Mouse (Mus musculus) forebrain, embryonic 14.5 days (tissue): ENCODE results near the gene Atp5s. TPM values are rescaled to one million over a fixed set of nuclear protein-coding genes. Genes with fewer than 3 reads are reported as not detected.
A peak's percentile ranks its signal among the peaks of the same experiment; 100 is the strongest.

Experiments
- ATAC-seq: fragments of 200-750 bp; cut with Nextera tagmentation; 2 replicates; pipeline ENCODE4 v1.8.0; 2017; ENCODE audit warnings: mild to moderate bottlenecking, moderate library complexity
- DNase-seq: peaks from one replicate; pipeline ENCODE4 v3.0.0-alpha.2; 2015; ENCODE audit warnings: low spot score
- H3K27ac ChIP-seq: fragments of 300-500 bp; sonication (generic); 2 replicates; pipeline ENCODE4 v1.5.1; 2014; ENCODE audit warnings: low read depth, mild to moderate bottlenecking, control low read depth, low read length, moderate library complexity
- H3K27me3 ChIP-seq: fragments of 300-500 bp; sonication (generic); replicated peaks from 2 replicates; pipeline ENCODE4 v1.6.1; 2014; ENCODE audit warnings: low read length, control low read depth, mixed read lengths; ENCODE audit not compliant: control insufficient read depth, insufficient read depth
- H3K36me3 ChIP-seq: fragments of 300-500 bp; sonication (generic); 2 replicates; pipeline ENCODE4 v1.6.1; 2014; ENCODE audit warnings: low read length, control low read depth; ENCODE audit not compliant: control insufficient read depth, insufficient read depth
- H3K4me1 ChIP-seq: fragments of 300-500 bp; sonication (generic); 2 replicates; pipeline ENCODE4 v1.6.1; 2014; ENCODE audit warnings: antibody characterized with exemption, low read length, control low read depth; ENCODE audit not compliant: control insufficient read depth, insufficient read depth
- H3K4me2 ChIP-seq: fragments of 300-500 bp; sonication (generic); 2 replicates; pipeline ENCODE4 v1.6.1; 2014; ENCODE audit warnings: mild to moderate bottlenecking, control low read depth, low read length
- H3K4me3 ChIP-seq: fragments of 300-500 bp; sonication (generic); 2 replicates; pipeline ENCODE4 v1.5.1; 2014; ENCODE audit warnings: low read depth, low read length, control low read depth
- H3K9ac ChIP-seq: fragments of 300-500 bp; sonication (generic); 2 replicates; pipeline ENCODE4 v1.6.1; 2014; ENCODE audit warnings: mild to moderate bottlenecking, low read length, control low read depth, moderate library complexity
- H3K9me3 ChIP-seq: fragments of 300-500 bp; sonication (generic); replicated peaks from 2 replicates; pipeline ENCODE4 v1.6.1; 2016; ENCODE audit warnings: low read length, control low read depth, mixed read lengths; ENCODE audit not compliant: control insufficient read depth
- WGBS: fragments of 180-500 bp; shearing (Covaris S2); extraction: QIAGEN DNeasy Blood & Tissue Kit; methylation state at CpG from one replicate; pipeline ENCODE4 v1.1.7; 2014; 5-methylcytosine and 5-hydroxymethylcytosine counted together
- polyA plus RNA-seq: library from polyadenylated mRNA; unstranded; fragments of >200 nt; fragmentation: Nextera tagmentation; extraction: Ambion mirVana; gene quantifications from 2 replicates; pipeline ENCODE4 v1.2.1, GENCODE M21; 2014

Atp5s gene
- polyA plus RNA-seq, 1 experiment from 2014 or later, result 28.4 TPM

GRCm38 (mm10) chr12:69688368-69688767, 36.4 kb upstream of the Atp5s start:
- Histone ChIP-seq H3K27me3 (no peaks in the 10 kb centered on the region), H3K27ac (no peak overlapping the region), H3K36me3 (no peaks in the 10 kb centered on the region; the same call in 1 of the 2 replicates), H3K4me3 (no peak overlapping the region), H3K4me2 (no peak overlapping the region), H3K9ac (no peak overlapping the region), H3K9me3 (no peaks in the 10 kb centered on the region), H3K4me1 (no peaks in the 10 kb centered on the region)
- peak; percentile 41 for DNase-seq
- ATAC-seq, result no peak
- 45% methylated on average over 2 of the region's 2 CpGs for WGBS

DNA sequence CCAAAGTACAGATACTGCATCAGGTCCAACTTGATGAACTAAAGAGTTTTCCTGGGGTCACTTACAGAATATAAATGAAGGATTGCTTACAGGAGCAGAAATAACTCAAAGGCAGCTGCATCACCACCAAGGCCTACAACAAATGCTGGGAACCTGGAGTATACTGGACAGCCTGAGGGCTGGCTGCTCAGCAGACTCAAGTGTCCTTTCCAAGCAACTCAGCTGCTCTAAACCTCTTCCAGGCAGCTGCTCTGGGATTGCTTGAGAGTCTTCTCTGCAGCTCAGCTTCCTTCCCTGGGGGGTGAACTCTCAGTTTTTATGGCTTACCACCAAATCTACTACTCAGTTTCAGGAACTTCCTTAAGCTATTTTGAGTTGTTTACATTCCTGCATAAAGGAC, 35.7 kb upstream of the Atp5s start:
- Histone ChIP-seq H3K27me3 (no peaks in the 10 kb centered on the region), H3K9ac (no peak overlapping the region), H3K9me3 (no peaks in the 10 kb centered on the region), H3K36me3 (no peaks in the 10 kb centered on the region; the same call in 1 of the 2 replicates), H3K4me3 (no peak overlapping the region), H3K4me2 (no peak overlapping the region), H3K27ac (no peak overlapping the region), H3K4me1 (no peaks in the 10 kb centered on the region)
- ATAC-seq (no peak), DNase-seq (no peak)

DNA sequence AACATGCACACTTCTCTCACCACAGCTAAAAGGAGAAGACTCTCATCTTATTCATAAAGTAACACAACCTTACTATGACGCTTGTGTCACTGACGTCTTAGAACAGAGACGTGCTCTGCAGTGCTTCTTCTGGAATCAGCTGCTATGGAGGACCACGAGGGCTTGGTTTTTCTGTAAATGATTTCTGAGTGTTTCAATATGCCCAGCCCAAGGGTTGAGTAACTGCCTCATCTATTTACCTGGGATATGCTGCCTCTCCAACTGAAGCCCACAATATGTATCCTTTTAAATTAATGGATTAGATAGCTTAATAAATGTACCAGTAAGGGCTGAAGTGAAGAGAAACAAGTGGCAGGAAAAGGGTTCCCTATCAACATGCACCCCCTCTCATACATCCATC, 34.0 kb upstream of the Atp5s start:
- Histone ChIP-seq H3K9me3 (no peaks in the 10 kb centered on the region), H3K9ac (no peak overlapping the region), H3K36me3 (no peaks in the 10 kb centered on the region; the same call in 1 of the 2 replicates), H3K4me3 (no peak overlapping the region), H3K4me1 (no peaks in the 10 kb centered on the region), H3K27ac (no peak overlapping the region), H3K4me2 (no peak overlapping the region), H3K27me3 (no peaks in the 10 kb centered on the region)
- no peak for ATAC-seq
- no peak for DNase-seq
- WGBS, result 92% methylated on average over 4 of the region's 4 CpGs

DNA sequence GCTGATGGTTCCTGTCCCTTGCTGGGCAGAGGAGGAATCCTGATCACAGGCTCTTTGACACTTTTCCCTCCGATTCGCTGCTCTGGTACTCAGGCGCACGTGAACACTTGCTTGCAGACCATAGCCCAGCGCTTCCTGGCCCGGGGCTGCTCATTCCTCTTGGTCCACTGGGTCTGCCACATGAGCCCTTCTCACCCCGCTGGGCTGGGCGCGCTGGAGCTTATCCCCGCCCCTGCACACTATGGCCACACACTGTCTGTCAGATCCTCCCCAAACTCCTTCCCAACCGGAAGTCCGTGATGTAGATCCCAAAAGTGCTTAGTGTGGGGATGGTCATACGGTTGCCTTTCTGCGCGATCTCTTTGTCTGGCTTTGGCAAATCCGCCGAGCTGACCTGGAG, 31.3 kb upstream of the Atp5s start:
- 79% methylated on average over 17 of the region's 17 CpGs for WGBS
- DNase-seq (no peak), ATAC-seq (no peak)
- Histone ChIP-seq H3K9ac (no peak overlapping the region), H3K9me3 (no peaks in the 10 kb centered on the region), H3K27me3 (no peaks in the 10 kb centered on the region), H3K27ac (no peak overlapping the region), H3K36me3 (peaks cover under 1% of the 10 kb centered on the region; the same call in 1 of the 2 replicates), H3K4me3 (no peak overlapping the region), H3K4me2 (no peak overlapping the region), H3K4me1 (no peaks in the 10 kb centered on the region)

DNA sequence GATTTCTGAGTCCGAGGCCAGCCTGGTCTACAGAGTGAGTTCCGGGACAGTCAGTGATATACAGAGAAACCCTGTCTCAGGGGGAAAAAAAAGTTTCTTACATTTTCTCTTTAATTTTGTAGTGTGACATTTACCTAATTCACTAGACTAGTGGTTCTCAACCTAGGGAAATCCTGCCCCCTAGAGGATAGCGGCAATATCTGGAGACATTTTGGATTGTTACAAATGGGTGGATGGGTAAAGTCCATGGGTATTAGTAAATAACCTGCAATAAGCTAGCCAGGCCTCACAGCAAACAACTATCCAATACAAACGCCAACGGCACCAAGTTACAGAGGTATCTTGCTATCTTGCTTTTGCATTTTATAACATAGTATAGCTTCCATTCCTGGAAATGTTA, 28.0 kb upstream of the Atp5s start:
- DNase-seq (peak; percentile 75), ATAC-seq (no peak)
- WGBS, result 78% methylated on average over 5 of the region's 5 CpGs
- H3K9ac ChIP-seq, result no peak overlapping the region
- H3K4me1 ChIP-seq, result no peaks in the 10 kb centered on the region
- H3K4me2 ChIP-seq, result no peak overlapping the region
- H3K36me3 ChIP-seq, result peaks cover 5% of the 10 kb centered on the region; the same call in 1 of the 2 replicates
- H3K9me3 ChIP-seq, result no peaks in the 10 kb centered on the region
- no peak overlapping the region for H3K27ac ChIP-seq
- H3K27me3 ChIP-seq, result no peaks in the 10 kb centered on the region
- H3K4me3 ChIP-seq, result no peak overlapping the region

GRCm38 (mm10) chr12:69698352-69698751, 26.4 kb upstream of the Atp5s start:
- no peaks in the 10 kb centered on the region for H3K4me1 ChIP-seq
- no peak overlapping the region for H3K27ac ChIP-seq
- no peaks in the 10 kb centered on the region for H3K27me3 ChIP-seq
- H3K9ac ChIP-seq, result no peak overlapping the region
- no peak overlapping the region for H3K4me3 ChIP-seq
- H3K36me3 ChIP-seq, result 0 out of 2 replicates have a peak, but pooled peaks cover 5% of the 10 kb centered on the region
- no peak for DNase-seq
- ATAC-seq, result no peak
- no peak overlapping the region for H3K4me2 ChIP-seq
- H3K9me3 ChIP-seq, result no peaks in the 10 kb centered on the region
- 88% methylated on average over 6 of the region's 6 CpGs for WGBS

DNA sequence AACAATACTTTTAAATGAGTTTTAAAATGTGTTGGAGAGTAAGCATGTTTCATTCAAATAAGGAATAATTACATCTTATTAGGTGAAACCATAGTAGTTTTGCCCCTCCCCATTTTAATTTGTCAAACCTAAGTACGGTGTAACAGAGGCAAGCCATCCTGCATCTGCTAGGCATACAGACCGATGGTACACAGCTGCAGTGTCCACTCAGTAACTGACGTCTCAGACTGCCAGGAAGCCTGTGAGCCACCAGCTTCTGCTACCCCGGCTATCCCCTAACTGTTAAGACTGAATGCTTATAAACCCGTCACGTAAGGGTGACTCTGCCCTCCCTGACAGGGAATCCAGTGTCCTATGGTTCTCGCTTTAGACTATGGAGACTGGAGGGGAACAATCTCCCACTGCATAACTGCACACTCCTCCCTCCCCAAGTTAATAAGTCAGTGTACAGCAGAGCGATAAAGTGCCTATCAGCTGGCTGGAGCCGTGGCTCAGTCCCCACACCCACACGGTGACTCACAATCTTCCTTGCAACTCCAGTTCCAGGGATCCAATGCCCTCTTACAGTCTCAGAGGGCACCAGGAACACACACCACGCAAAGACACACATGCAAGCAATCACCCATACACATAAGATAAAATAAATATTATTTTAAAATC, 19.8 kb upstream of the Atp5s start:
- Histone ChIP-seq H3K4me2 (no peak overlapping the region), H3K27ac (no peak overlapping the region), H3K9ac (no peak overlapping the region), H3K4me1 (no peaks in the 10 kb centered on the region), H3K4me3 (no peak overlapping the region), H3K36me3 (peaks cover 6% of the 10 kb centered on the region; the same call in 1 of the 2 replicates), H3K9me3 (no peaks in the 10 kb centered on the region), H3K27me3 (no peaks in the 10 kb centered on the region)
- 92% methylated on average over 11 of the region's 11 CpGs for WGBS
- ATAC-seq, result no peak
- DNase-seq, result no peak

- no peaks in the 10 kb centered on the region for H3K27me3 ChIP-seq
- H3K9ac ChIP-seq, result no peak overlapping the region
- ATAC-seq (no peak), DNase-seq (no peak)
- no peaks in the 10 kb centered on the region for H3K4me1 ChIP-seq
- H3K4me3 ChIP-seq, result no peak overlapping the region
- H3K27ac ChIP-seq, result no peak overlapping the region
- 0 out of 2 replicates have a peak, but pooled peaks cover 3% of the 10 kb centered on the region for H3K36me3 ChIP-seq
- H3K4me2 ChIP-seq, result no peak overlapping the region
- no peaks in the 10 kb centered on the region for H3K9me3 ChIP-seq
These were observed 11.1 kb upstream of the Atp5s start for GRCm38 (mm10) chr12:69713628-69714027.

GRCm38 (mm10) chr12:69722857-69723256, 1.9 kb upstream of the Atp5s start:
- no peak for ATAC-seq
- WGBS, result 91% methylated on average over 3 of the region's 3 CpGs
- 0 out of 2 replicates have a peak, but pooled peaks cover 5% of the 10 kb centered on the region for H3K9me3 ChIP-seq
- H3K27ac ChIP-seq, result no peak overlapping the region
- DNase-seq, result no peak
- no peak overlapping the region for H3K9ac ChIP-seq
- no peak overlapping the region for H3K4me2 ChIP-seq
- no peak overlapping the region for H3K4me3 ChIP-seq
- 0 out of 2 replicates have a peak, but pooled peaks cover 3% of the 10 kb centered on the region for H3K36me3 ChIP-seq
- H3K4me1 ChIP-seq, result no peaks in the 10 kb centered on the region
- no peaks in the 10 kb centered on the region for H3K27me3 ChIP-seq
